Mouse (Mus musculus) embryonic facial prominence, embryonic 15.5 days (tissue): ENCODE measurements around the gene Olfr485. TPM values are rescaled to one million over a fixed set of nuclear protein-coding genes. Genes with fewer than 3 reads are reported as not detected.

ENCODE experiments used
- polyA plus RNA-seq: library from polyadenylated mRNA; unstranded; fragments of >200 nt; fragmentation: Nextera tagmentation; extraction: Ambion mirVana; gene quantifications from 2 replicates; pipeline ENCODE4 v1.2.1, GENCODE M21; 2015

Olfr485 gene
- polyA plus RNA-seq, 1 experiment from 2014 or later, result 0.69 TPM

Other genes with a start within 250 kb of the Olfr485 start
- gene Olfr473, start 229.4 kb downstream of the Olfr485 start, polyA plus RNA-seq, result not detected in 2 replicates
- not detected in 2 replicates for gene Olfr474, start 205.2 kb downstream of the Olfr485 start, polyA plus RNA-seq
- gene Olfr476, start 195.1 kb downstream of the Olfr485 start, polyA plus RNA-seq, result not detected in 2 replicates
- not detected in 2 replicates for gene Olfr477, start 173.2 kb downstream of the Olfr485 start, polyA plus RNA-seq
- gene Olfr478, start 125.9 kb downstream of the Olfr485 start, polyA plus RNA-seq, result 0.16 TPM in 1 of 2 replicates, not detected in the other
- gene Olfr479, start 109.2 kb downstream of the Olfr485 start, polyA plus RNA-seq, result 0.05 and 0.09 TPM in 2 replicates
- not detected in 2 replicates for gene Olfr480, start 92.5 kb downstream of the Olfr485 start, polyA plus RNA-seq
- gene Olfr481, start 80.0 kb downstream of the Olfr485 start, polyA plus RNA-seq, result 0.59 and 0.88 TPM in 2 replicates
- 0.12 TPM in 1 of 2 replicates, not detected in the other for gene Olfr482, start 62.3 kb downstream of the Olfr485 start, polyA plus RNA-seq
- gene Olfr483, start 59.0 kb downstream of the Olfr485 start, polyA plus RNA-seq, result 0.11 TPM in 1 of 2 replicates, not detected in the other
- gene Olfr484, start 32.4 kb downstream of the Olfr485 start, polyA plus RNA-seq, result 0.15 TPM in 1 of 2 replicates, not detected in the other
- not detected in 2 replicates for gene Olfr486, start 12.9 kb upstream of the Olfr485 start, polyA plus RNA-seq
- gene Olfr487, start 54.8 kb upstream of the Olfr485 start, polyA plus RNA-seq, result 0.29 TPM in 1 of 2 replicates, not detected in the other
- gene Olfr488, start 98.5 kb upstream of the Olfr485 start, polyA plus RNA-seq, result 0.04 and 0.24 TPM in 2 replicates
- not detected in 2 replicates for gene Olfr490, start 129.1 kb upstream of the Olfr485 start, polyA plus RNA-seq
- 0.12 TPM in 1 of 2 replicates, not detected in the other for gene Olfr491, start 153.6 kb upstream of the Olfr485 start, polyA plus RNA-seq
- gene Olfr492, start 163.8 kb upstream of the Olfr485 start, polyA plus RNA-seq, result 0.17 TPM in 1 of 2 replicates, not detected in the other
- gene Olfr493, start 187.1 kb upstream of the Olfr485 start, polyA plus RNA-seq, result not detected in 2 replicates
- gene Olfr494, start 205.5 kb upstream of the Olfr485 start, polyA plus RNA-seq, result 0.23 TPM in 1 of 2 replicates, not detected in the other
- gene Olfr495, start 233.3 kb upstream of the Olfr485 start, polyA plus RNA-seq, result 0.14 TPM in 1 of 2 replicates, not detected in the other